Mouse (Mus musculus) intestine, embryonic 15.5 days (tissue): ENCODE results near the gene Tent4a. TPM values are rescaled to one million over a fixed set of nuclear protein-coding genes. Genes with fewer than 3 reads are reported as not detected.
A peak's percentile ranks its signal among the peaks of the same experiment; 100 is the strongest.

Experiments
- ATAC-seq: fragments of 200-750 bp; cut with Nextera tagmentation; 2 replicates; pipeline ENCODE4 v1.8.0; 2017; ENCODE audit warnings: moderate TSS enrichment, moderate library complexity
- H3K27ac ChIP-seq: fragments of 300-500 bp; sonication (generic); 2 replicates; pipeline ENCODE4 v1.5.1; 2015; ENCODE audit warnings: mild to moderate bottlenecking, inconsistent platforms
- H3K27me3 ChIP-seq: fragments of 300-500 bp; sonication (generic); replicated peaks from 2 replicates; pipeline ENCODE4 v1.6.1; 2015; ENCODE audit warnings: inconsistent platforms
- H3K36me3 ChIP-seq: fragments of 300-500 bp; sonication (generic); 2 replicates; pipeline ENCODE4 v1.6.1; 2015; ENCODE audit warnings: inconsistent platforms
- H3K4me1 ChIP-seq: fragments of 300-500 bp; sonication (generic); replicated peaks from 2 replicates; pipeline ENCODE4 v1.6.1; 2015; ENCODE audit warnings: inconsistent platforms
- H3K4me2 ChIP-seq: fragments of 300-500 bp; sonication (generic); replicated peaks from 2 replicates; pipeline ENCODE4 v1.6.1; 2015; ENCODE audit warnings: mild to moderate bottlenecking, inconsistent platforms
- H3K4me3 ChIP-seq: fragments of 300-500 bp; sonication (generic); replicated peaks from 2 replicates; pipeline ENCODE4 v1.5.1; 2015; ENCODE audit warnings: inconsistent platforms
- H3K9ac ChIP-seq: fragments of 300-500 bp; sonication (generic); 2 replicates; pipeline ENCODE4 v1.6.1; 2015; ENCODE audit warnings: inconsistent platforms
- H3K9me3 ChIP-seq: fragments of 300-500 bp; sonication (generic); 2 replicates; pipeline ENCODE4 v1.6.1; 2016; ENCODE audit warnings: inconsistent platforms
- WGBS: fragments of 180-500 bp; shearing (Covaris S2); methylation state at CpG from one replicate; pipeline ENCODE4 v1.1.7; 2015; 5-methylcytosine and 5-hydroxymethylcytosine counted together
- polyA plus RNA-seq: library from polyadenylated mRNA; unstranded; fragments of >200 nt; fragmentation: Nextera tagmentation; extraction: Ambion mirVana; gene quantifications from 2 replicates; pipeline ENCODE4 v1.2.1, GENCODE M21; 2015

The Tent4a gene
- polyA plus RNA-seq, 1 experiment from 2014 or later: 4.0 TPM

- H3K27ac ChIP-seq: no peak overlapping the region
- no peaks in the 10 kb centered on the region for H3K9me3 ChIP-seq
- H3K27me3 ChIP-seq: no peaks in the 10 kb centered on the region
- 85% methylated on average over 12 of the region's 12 CpGs for WGBS
- H3K4me3 ChIP-seq: no peak overlapping the region
- peaks cover 30% of the 10 kb centered on the region for H3K36me3 ChIP-seq
- H3K4me1 ChIP-seq: no peaks in the 10 kb centered on the region
- no peak overlapping the region for H3K4me2 ChIP-seq
- no peak for ATAC-seq
- no peak overlapping the region for H3K9ac ChIP-seq
Observed at GRCm38 (mm10) chr13:69506341-69507086, 27.9 kb downstream of the Tent4a start.

GRCm38 (mm10) chr13:69502863-69503262 lies 31.6 kb downstream of the Tent4a start:
- peak; percentile 85 for ATAC-seq
- Histone ChIP-seq H3K4me1 (no peaks in the 10 kb centered on the region), H3K27me3 (no peaks in the 10 kb centered on the region), H3K27ac (no peak overlapping the region), H3K4me3 (no peak overlapping the region), H3K9me3 (no peaks in the 10 kb centered on the region), H3K36me3 (peaks cover 37% of the 10 kb centered on the region), H3K4me2 (no peak overlapping the region), H3K9ac (no peak overlapping the region)
- 64% methylated on average over 5 of the region's 5 CpGs for WGBS

- Histone ChIP-seq H3K9me3 (no peaks in the 10 kb centered on the region), H3K4me1 (no peaks in the 10 kb centered on the region), H3K27me3 (no peaks in the 10 kb centered on the region), H3K27ac (no peak overlapping the region), H3K4me2 (no peak overlapping the region), H3K36me3 (peaks cover 36% of the 10 kb centered on the region), H3K9ac (no peak overlapping the region), H3K4me3 (no peak overlapping the region)
- ATAC-seq: peak; percentile 52; the same call in 1 of the 2 replicates
- 82% methylated on average over 14 of the region's 14 CpGs for WGBS
Observed at GRCm38 (mm10) chr13:69502157-69502750, 32.2 kb downstream of the Tent4a start.

- no peak overlapping the region for H3K9ac ChIP-seq
- no peaks in the 10 kb centered on the region for H3K4me1 ChIP-seq
- H3K36me3 ChIP-seq: peaks cover 43% of the 10 kb centered on the region
- no peak overlapping the region for H3K27ac ChIP-seq
- H3K9me3 ChIP-seq: no peaks in the 10 kb centered on the region
- H3K27me3 ChIP-seq: no peaks in the 10 kb centered on the region
- H3K4me2 ChIP-seq: no peak overlapping the region
- H3K4me3 ChIP-seq: no peak overlapping the region
- WGBS: 88% methylated on average over 5 of the region's 5 CpGs
- no peak for ATAC-seq
Observed at GRCm38 (mm10) chr13:69498276-69498675, 36.1 kb downstream of the Tent4a start.

- peaks cover 11% of the 10 kb centered on the region; the same call in 1 of the 2 replicates for H3K36me3 ChIP-seq
- H3K27ac ChIP-seq: no peak overlapping the region
- WGBS: 23% methylated on average over 7 of the region's 7 CpGs
- peak; percentile 40 for ATAC-seq
- no peak overlapping the region for H3K4me2 ChIP-seq
- no peak overlapping the region for H3K4me3 ChIP-seq
- H3K4me1 ChIP-seq: peaks cover 5% of the 10 kb centered on the region; the same call in 1 of the 2 replicates
- no peaks in the 10 kb centered on the region for H3K9me3 ChIP-seq
- no peaks in the 10 kb centered on the region for H3K27me3 ChIP-seq
- H3K9ac ChIP-seq: no peak overlapping the region
Observed at GRCm38 (mm10) chr13:69492876-69493463, 41.4 kb downstream of the Tent4a start.

- H3K27me3 ChIP-seq: peaks cover 9% of the 10 kb centered on the region
- WGBS: 72% methylated on average over 9 of the region's 9 CpGs
- H3K36me3 ChIP-seq: no peaks in the 10 kb centered on the region
- H3K9me3 ChIP-seq: no peaks in the 10 kb centered on the region
- no peak for ATAC-seq
- H3K4me1 ChIP-seq: peaks cover 9% of the 10 kb centered on the region; the same call in 1 of the 2 replicates
- no peak overlapping the region for H3K4me3 ChIP-seq
- no peak overlapping the region for H3K4me2 ChIP-seq
- no peak overlapping the region for H3K27ac ChIP-seq
- H3K9ac ChIP-seq: no peak overlapping the region
Observed at GRCm38 (mm10) chr13:69489777-69490176, 44.6 kb downstream of the Tent4a start.

- no peak overlapping the region for H3K4me3 ChIP-seq
- peak overlapping the region; percentile 58; the same call in 1 of the 2 replicates for H3K4me2 ChIP-seq
- peak; percentile 67 for ATAC-seq
- peaks cover 9% of the 10 kb centered on the region; the same call in 1 of the 2 replicates for H3K4me1 ChIP-seq
- H3K9ac ChIP-seq: no peak overlapping the region
- WGBS: 28% methylated on average over 13 of the region's 13 CpGs
- peaks cover 16% of the 10 kb centered on the region for H3K27me3 ChIP-seq
- H3K27ac ChIP-seq: no peak overlapping the region
- no peaks in the 10 kb centered on the region for H3K9me3 ChIP-seq
- H3K36me3 ChIP-seq: no peaks in the 10 kb centered on the region
Observed at GRCm38 (mm10) chr13:69488565-69489255, 45.7 kb downstream of the Tent4a start.

GRCm38 (mm10) chr13:69487611-69488275 lies 46.7 kb downstream of the Tent4a start:
- Histone ChIP-seq H3K9ac (no peak overlapping the region), H3K4me1 (peaks cover 9% of the 10 kb centered on the region; the same call in 1 of the 2 replicates), H3K27me3 (peaks cover 25% of the 10 kb centered on the region), H3K4me3 (peak overlapping the region; percentile 11), H3K4me2 (peak overlapping the region; percentile 58), H3K9me3 (no peaks in the 10 kb centered on the region), H3K27ac (no peak overlapping the region), H3K36me3 (no peaks in the 10 kb centered on the region)
- ATAC-seq: 0 out of 2 replicates have a peak, but pooled peaks have one; percentile 11
- WGBS: 3% methylated on average over 26 of the region's 26 CpGs

GRCm38 (mm10) chr13:69487108-69487507 lies 47.3 kb downstream of the Tent4a start:
- H3K27me3 ChIP-seq: peaks cover 28% of the 10 kb centered on the region
- no peak overlapping the region for H3K9ac ChIP-seq
- H3K9me3 ChIP-seq: no peaks in the 10 kb centered on the region
- WGBS: 76% methylated on average over 7 of the region's 7 CpGs
- no peak overlapping the region for H3K27ac ChIP-seq
- no peak for ATAC-seq
- 0 out of 2 replicates have a peak overlapping the region, but pooled peaks have one; percentile 58 for H3K4me2 ChIP-seq
- H3K4me3 ChIP-seq: no peak overlapping the region
- peaks cover 9% of the 10 kb centered on the region; the same call in 1 of the 2 replicates for H3K4me1 ChIP-seq
- H3K36me3 ChIP-seq: no peaks in the 10 kb centered on the region

GRCm38 (mm10) chr13:69485833-69486232 lies 48.6 kb downstream of the Tent4a start:
- Histone ChIP-seq H3K9ac (no peak overlapping the region), H3K36me3 (no peaks in the 10 kb centered on the region), H3K4me3 (no peak overlapping the region), H3K27ac (no peak overlapping the region), H3K4me2 (no peak overlapping the region), H3K4me1 (peaks cover 17% of the 10 kb centered on the region), H3K9me3 (no peaks in the 10 kb centered on the region), H3K27me3 (peaks cover 33% of the 10 kb centered on the region)
- ATAC-seq: no peak
- 63% methylated on average over 7 of the region's 7 CpGs for WGBS

- H3K4me2 ChIP-seq: no peak overlapping the region
- no peaks in the 10 kb centered on the region for H3K36me3 ChIP-seq
- H3K27ac ChIP-seq: no peak overlapping the region
- H3K9me3 ChIP-seq: no peaks in the 10 kb centered on the region
- WGBS: 18% methylated on average over 6 of the region's 6 CpGs
- no peak overlapping the region for H3K9ac ChIP-seq
- H3K4me1 ChIP-seq: peaks cover 17% of the 10 kb centered on the region
- peaks cover 33% of the 10 kb centered on the region for H3K27me3 ChIP-seq
- H3K4me3 ChIP-seq: no peak overlapping the region
- ATAC-seq: 0 out of 2 replicates have a peak, but pooled peaks have one; percentile 6
Observed at GRCm38 (mm10) chr13:69485326-69485725, 49.1 kb downstream of the Tent4a start.
